ENCODE assay signal across 16 mouse cellular contexts in the genomic region with DNA sequence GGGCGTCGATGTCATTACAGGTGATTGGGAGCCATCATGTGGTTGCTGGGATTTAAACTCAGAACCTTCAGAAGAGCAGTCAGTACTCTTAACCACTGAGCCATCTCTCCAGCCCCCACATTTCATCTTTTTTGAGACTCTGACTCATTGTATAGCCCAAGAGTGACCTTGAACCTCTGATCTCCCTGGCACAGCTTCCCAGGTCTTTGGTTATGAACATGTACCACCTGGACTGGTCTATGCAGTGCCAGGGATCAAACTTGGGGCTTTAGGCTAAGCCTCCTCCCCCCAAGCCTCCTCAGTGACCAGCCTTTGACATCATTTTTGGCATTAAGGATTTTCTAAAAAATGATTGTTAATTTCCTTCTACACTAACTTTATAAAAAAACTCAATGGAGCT.
"Had no signal": no experiment of that assay in that cellular context is flagged by ENCODE, and none has a peak within 500 bp of the region (broad histone marks: within the 10 kb centered on the region; RNA-seq: fewer than 3 reads in every experiment).

No protein-coding gene starts in this region.

- H3K9ac ChIP-seq: liver, embryonic 13.5 days; midbrain, embryonic 13.5 days had no signal

- H3K4me3 ChIP-seq: left cerebral cortex, adult 2 months; liver, embryonic 13.5 days; megakaryocyte, embryonic 14.5 days; midbrain, embryonic 10.5 days; midbrain, embryonic 13.5 days had no signal

- DNase-seq: kidney, adult 18-20 months; kidney, postnatal 10 days; kidney, postnatal 36 days; layer of hippocampus, adult 9-11 months; layer of hippocampus, postnatal 36 days; liver, embryonic 13.5 days; lung, adult 2 months; lung, postnatal 10 days; lung, postnatal 36 days; thymus, adult 18-20 months; thymus, postnatal 36 days had no signal

- H3K4me2 ChIP-seq: liver, embryonic 13.5 days; midbrain, embryonic 13.5 days had no signal

- H3K27me3 ChIP-seq: liver, embryonic 13.5 days; megakaryocyte, embryonic 14.5 days; midbrain, embryonic 13.5 days had no signal

- H3K9me3 ChIP-seq: liver, embryonic 13.5 days; megakaryocyte, embryonic 14.5 days; midbrain, embryonic 10.5 days; midbrain, embryonic 13.5 days had no signal

- H3K27ac ChIP-seq: left cerebral cortex, adult 2 months; liver, embryonic 13.5 days; midbrain, embryonic 10.5 days; midbrain, embryonic 13.5 days had no signal

- ATAC-seq: midbrain, embryonic 13.5 days; midbrain, embryonic 16.5 days had no signal

- H3K4me1 ChIP-seq: liver, embryonic 13.5 days; megakaryocyte, embryonic 14.5 days; midbrain, embryonic 10.5 days; midbrain, embryonic 13.5 days had no signal
